Mouse (Mus musculus) cerebellum, postnatal 4 days (tissue): ENCODE data around the gene Prg4.

Experiments used
- DNase-seq, 2 experiments: peaks; one replicate each; pipeline ENCODE4 v3.0.0; 2022; ENCODE audit warnings: low spot score in 2 of 2, mixed read lengths in 1 of 2

The Prg4 gene

DNA sequence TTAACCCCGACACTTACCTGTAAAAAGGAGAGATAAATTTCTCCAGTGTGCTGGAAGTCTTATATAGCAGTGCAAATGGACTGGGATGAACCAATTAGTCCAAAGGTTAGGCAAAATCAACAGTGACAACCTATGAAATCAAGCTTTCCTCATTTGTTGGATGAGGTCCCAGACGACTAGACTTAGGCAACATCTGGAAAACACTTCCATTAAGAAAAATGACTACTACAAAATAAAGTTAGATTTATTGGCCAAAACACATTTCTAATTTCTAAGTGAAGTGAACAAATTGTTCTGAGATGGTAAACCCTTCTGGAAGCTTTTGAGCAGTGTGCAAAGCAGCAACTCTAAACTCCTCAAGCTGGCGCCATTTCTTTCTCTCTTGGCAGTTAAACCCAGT lies at the start of gene Prg4:
Gene Prg4 (minus strand): TSS at position 34 of the 400 bp plus-strand sequence.
- no peak for DNase-seq

DNA sequence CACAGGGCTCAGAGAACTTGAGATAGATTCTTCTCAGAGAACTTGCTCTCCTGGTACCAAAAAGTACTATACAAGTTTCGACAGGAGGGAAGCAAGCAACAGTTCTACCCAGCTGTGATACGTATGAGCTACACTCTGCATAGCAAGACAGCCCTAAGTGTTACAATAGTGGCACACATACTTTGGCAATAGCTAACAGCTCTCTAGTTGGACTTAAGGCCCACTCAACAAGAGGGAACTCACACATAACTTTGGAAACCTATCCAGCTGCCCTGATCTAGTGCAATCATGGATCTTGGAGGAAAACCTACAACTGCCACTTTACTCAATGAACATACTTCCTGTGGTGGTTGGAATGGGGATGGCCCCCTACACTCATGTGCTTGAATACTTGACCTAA lies 47.1 kb upstream of the Prg4 start:
- no peak for DNase-seq

DNA sequence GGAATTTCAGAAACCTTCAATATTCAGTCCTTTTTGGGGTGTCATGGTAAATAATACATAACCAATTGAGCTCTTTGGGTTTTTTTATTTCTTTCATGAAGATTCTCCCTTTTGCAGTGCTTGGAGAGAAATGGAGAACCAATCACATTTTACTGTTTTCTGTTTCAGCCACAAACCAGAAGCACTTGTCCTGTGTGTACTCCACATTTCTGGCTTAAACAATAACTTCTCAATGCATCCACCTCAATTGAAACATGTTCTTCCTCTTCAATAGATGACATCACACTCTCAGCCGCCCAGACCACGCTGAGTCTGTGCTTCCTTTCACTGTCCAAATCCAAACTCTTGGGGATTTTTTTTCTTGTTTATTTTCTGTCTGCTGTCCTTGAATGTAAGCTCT lies 39.8 kb upstream of the Prg4 start:
- no peak for DNase-seq

DNA sequence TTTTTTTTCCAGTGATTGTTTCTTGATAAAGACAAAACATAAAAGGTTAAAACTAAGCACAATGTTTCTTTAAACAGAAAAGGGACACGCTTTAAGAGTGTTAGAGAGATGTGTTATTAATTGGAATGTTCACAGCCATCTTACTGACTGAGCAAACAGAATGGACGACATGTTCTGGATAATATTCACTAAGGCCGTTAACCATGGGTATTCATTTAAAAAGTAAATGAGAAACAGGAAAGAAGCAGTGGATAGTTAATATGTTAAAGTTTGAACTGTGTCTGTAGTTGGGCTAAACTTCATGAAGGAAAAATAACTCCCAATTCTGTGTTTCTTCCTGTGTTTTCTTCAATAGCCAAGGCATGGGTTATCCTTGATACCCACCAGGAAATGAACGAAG lies 37.4 kb upstream of the Prg4 start:
- DNase-seq = no peak

DNA sequence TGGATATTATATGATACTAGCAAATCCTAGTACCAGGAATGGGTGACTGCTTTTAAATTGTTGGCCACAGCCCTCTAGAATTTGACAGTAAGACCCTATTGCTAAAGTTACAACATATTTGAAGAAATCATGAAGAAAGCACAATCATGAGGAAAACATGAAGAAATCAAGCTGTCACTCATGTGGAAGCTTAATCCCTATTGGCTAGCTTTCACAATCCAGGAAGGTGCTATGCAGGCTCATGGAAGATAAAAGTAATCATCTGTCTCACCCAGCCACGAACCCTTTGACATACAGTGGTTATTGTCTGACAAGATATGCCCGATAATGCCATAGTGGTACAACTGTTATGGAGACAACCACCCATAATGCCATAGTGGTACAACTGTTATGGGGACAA lies 32.2 kb upstream of the Prg4 start:
- no peak for DNase-seq

DNA sequence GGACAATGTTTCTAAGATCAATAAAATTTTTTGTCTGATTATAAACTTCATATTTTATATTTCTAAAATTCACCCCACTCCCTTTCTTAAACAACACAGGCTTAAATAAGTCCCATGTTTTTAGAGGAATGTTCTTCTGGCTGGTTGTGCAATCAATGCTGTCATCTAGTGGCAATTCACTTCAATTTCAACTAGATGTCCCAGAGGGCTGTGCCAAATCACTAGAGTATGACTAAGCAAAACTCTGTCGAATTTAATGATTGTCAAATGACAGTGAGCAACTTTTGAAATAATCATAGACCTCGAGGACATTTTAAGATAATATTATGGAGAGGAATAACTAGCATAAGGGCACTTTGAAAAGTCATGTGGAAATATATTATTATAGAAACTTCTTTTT lies 31.7 kb upstream of the Prg4 start:
- DNase-seq = no peak

DNA sequence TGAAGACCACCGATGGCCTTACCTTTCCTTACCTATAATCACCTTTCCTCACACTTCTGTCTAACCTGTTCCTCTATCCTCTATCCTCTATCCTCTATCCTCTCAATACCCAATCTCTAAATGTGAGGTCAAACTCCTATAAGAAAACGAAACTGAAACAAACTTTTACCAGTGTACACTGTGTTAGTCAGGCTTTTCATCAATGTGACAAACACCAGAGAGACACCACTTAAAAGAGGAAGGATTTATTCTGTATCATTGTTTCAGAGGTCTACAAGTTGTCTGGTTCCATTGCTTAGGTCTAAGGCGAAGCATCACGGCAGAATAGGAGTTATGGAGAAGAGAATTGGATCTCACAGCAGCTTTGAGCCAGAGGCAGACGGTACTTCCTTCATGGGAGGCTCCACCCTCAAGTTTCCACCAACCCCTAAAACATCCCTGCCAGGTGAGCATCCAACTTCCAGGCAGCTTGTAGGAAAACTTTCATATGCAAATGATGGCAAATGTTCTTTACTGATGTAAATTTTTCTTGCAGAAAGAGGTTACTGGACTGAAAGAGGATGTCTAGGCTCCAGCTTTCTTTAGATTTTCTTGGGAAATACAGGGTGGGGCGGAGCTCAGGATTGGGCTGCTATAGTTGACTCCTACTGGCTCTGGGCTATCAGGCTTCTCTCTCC lies 30.8 kb upstream of the Prg4 start:
- no peak for DNase-seq

DNA sequence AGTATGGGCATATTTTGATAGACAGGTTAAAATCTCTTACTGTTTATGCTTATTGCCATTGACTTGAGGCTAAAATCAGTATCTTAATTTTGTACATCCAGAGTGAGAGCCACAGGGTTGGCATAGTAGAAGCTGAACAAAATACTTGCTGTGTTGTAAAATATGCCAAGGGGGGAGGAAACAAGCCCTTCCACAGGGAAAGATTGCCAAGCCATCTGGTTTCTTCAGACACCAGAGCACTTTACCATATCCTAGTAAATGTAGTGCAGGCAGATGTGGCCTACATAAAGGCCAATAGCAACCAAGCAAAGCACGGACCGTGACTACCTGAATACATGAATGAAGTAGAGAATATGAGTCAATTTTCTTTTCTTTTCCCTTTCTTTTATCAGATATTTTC lies 23.2 kb upstream of the Prg4 start:
- DNase-seq = no peak

DNA sequence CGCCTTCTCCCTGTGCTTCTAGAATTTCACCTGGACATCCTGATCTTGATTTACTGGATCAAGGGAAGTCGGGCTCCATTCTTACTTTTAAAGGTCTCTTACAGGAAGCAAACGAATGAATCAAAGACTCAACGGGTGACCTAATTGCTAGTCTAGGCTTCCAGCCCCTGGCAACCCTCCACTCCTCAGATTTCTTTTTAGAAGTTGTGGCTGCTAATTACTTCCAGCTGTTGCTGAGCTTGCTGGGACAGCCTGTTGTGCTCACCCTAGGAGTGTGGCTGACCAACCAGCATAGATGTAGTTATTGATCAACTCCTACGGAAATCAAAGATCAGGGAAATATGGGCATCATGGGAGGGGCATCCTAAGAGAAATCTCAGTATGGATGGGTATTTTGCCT lies 14.7 kb upstream of the Prg4 start:
- no peak for DNase-seq

DNA sequence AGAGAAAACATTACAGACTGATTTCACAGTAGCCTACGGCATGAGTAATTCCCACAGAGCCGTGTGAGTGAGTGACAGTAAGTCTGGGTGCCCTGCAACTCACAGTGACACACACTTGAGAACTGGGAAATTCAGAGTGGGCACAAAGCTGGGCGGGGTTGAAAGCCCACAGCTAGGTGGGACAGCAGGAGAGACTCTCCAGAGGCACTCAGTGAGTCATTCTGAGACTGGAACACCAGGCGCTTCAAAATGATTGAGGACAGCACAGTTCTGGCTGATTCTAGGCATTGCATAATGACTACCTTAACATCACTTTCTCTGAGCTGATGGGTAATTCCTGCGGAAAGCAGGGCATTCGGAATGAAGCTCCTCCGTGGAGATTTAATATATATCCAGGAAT lies 6.6 kb upstream of the Prg4 start:
- no peak for DNase-seq

DNA sequence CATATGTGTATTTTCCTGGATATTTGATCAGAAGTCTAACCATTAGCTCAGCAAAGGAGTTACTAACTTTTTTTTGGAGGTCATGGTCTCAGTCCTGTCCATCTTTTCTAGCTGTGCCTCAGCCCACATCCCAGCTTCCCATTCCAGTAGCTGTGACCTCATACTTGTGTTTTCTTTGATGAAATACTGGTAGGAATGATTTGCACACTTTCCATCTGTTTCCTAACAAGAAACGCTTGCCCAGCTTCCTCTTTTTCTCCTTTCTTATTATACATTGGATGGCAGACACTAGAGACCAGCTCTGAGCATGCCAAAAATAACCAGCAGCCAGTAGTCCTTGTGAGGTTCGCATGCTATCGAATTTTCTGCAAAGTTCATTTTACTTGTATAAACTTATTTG lies 4.0 kb upstream of the Prg4 start:
- no peak for DNase-seq

DNA sequence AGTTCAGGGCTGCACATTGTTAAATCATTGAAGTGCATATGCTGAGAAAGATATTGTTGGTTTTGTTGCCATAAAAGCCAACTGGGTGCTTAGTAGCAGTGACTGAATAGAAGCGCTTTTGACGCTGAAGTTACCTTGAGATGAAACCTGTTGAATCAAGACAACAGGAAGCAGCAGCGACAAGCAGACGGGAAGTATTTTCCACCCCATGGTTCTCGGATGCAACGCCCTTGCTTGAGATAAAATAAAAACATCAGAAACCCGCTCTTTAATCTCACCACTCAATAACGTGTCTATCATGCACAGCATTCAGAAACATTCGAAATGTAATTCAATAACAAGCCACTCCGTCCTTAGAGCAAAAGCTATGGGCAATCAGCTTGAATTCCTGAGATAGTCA lies 601 bp downstream of the Prg4 start:
- DNase-seq = no peak

DNA sequence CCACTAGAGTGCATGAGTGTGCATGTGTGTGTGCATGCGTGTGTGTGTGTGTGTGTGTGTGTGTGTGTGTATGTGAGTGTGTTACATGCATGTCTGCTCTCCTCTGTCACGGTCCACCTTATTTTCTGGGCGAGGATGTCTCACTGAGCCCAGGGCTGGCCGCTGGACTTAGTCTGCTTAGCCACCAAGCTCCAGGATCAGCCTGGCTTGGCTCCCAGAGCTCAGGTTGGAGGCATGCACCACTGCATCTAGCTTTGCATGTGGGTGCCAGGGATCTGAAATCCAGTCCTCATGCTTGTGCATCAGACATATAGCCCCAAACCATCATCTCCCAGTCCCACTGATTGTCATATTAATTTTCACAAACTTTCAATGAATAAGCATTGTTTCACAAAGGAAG lies 2.3 kb downstream of the Prg4 start:
- no peak for DNase-seq

DNA sequence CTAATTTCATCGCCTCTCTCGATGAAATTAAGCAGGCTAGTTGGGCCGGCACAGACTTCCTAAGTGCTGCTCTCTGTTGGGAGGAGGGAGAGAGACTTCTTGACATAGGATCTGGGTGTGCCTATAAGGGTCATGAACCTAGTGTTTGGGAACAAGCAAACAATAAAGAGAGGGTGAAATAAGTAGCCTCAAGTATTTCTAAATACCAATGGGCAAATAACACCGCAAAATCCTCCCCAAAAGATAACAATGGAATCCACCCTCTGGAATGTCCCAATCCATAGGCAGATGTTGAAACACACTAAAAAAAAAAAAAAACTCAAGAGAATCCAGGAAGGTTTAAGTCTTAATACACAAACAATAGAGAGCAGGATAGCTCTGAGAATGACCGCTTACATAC lies 2.9 kb downstream of the Prg4 start:
- DNase-seq = no peak

DNA sequence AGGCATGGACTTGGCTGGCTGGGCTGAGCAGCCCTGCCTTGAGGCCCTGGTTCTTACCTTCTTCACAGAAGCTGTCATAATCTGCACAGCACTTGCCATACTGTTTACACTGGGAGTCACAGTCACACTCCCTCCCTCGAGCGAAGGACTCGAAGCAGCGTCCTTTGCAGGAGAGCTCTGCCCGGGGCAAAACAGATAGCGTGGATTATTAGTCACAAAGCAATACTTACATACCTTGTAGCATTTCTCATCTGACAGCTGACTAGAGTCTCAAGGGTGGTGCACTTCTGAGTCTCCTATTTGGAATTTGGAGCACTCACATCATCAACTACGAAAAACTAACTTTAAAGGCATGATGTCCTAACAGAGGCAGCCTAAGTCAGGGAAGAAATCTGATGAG lies 5.4 kb downstream of the Prg4 start:
- DNase-seq = no peak

DNA sequence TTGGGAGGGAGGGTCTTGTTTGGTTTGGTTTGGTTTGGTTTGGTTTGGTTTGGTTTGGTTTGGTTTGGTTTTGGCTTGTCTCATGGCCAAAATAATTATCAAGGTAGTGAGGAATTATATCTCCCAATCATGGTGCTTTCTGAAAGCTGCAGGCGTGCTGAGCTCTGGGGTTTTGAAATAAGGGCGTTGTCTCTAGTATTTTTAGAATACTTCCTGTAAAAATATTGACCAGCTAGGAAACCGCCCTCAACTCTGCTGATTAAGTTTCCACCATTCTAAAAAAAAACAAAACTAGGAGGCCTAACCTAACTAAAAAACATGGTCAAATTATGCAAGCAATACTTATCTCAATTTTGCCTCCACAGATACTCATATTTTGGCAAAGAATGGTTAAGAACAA lies 6.4 kb downstream of the Prg4 start:
- no peak for DNase-seq

DNA sequence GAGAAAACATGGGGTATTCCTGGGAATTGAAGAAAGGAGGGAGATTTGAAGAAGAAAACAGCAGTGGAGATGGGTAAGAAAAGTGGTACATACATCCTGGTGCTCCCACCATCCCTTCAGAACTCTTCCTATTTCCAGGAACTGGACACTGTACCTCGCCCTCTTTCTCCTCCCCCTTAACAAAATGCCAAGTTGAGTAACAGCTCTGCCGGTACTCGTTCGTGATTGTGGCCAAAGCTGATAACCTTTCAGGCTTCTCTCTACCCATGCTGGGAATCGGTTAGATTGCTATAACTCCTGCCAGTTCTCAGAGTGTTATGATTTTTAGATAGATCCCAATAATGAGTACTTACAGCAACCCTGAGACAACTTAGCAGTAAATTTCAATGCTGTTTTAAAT lies 7.0 kb downstream of the Prg4 start:
- no peak for DNase-seq

DNA sequence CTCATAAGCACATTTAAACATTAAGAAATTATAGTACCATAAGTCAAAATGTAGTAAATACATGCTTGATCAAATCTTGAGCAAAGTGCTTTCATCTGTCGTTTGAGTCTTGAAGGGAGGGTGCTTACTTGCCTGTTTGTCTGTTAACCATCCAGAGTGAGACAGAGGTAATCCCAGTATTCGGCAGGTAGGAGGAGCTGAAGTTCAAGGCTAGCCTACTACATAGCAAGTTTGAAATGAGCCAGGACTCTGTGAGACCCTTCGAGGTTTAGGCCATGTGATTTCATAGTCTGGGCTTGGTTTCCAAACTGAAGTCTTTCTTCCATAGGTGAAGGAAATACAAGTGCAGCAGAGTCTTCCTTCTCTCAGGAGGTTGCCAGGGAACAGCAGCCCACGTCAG lies 24.2 kb downstream of the Prg4 start:
- no peak for DNase-seq

DNA sequence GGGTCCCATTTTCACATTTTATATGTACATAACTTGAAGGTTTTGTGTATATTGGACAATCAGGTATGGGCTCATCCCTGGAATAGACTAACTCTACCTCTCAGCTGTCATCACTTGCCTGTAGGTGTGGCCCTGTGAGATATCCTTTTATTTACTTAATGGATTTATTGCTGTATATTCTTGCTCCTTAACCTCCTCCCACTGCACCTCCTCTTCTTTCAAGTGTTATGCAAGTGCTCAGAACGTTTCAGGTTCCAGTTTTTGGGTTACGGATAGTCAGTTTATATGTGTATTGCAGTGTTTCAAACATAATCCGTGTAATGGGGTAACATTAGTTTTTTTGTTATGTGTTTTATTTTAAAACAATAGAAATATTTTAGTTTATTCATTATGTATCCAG lies 27.3 kb downstream of the Prg4 start:
- no peak for DNase-seq

DNA sequence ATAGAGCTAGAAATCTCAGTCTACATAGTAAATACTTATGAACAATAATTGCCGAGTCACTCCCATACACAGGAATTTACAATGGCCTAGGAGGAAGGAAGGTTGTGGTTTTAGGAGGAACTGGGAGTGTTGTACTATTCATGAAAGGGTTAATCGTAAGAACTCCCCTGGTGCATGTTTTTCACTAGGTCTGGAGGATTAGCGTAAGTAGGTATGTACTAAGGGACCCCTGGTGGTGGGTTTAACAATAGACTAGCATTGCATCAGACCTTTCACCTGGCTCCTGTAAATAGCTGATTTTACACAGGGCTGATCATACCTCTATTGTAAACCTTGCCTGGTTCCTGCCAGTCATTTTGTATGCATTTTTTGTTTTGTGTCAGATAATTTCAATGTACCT lies 39.7 kb downstream of the Prg4 start:
- DNase-seq = no peak

DNA sequence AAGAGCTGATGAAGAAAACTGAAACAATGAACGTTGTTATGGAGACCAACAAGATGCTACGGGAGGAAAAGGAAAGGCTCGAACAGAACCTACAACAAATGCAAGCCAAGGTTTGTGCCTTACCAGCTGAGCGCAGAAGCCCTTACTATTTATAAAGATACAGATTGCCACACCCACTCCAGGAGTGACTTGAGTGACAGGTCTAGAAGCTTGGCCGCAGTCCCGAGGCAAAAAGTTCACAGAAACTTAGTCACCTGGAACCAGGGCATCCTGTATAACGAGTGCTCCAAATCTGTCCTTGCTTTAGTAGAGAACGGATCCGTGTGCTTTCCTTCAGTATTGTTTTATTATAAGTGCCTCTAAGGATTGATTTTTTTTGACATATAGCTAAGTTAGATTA lies 40.3 kb downstream of the Prg4 start:
- DNase-seq = no peak

DNA sequence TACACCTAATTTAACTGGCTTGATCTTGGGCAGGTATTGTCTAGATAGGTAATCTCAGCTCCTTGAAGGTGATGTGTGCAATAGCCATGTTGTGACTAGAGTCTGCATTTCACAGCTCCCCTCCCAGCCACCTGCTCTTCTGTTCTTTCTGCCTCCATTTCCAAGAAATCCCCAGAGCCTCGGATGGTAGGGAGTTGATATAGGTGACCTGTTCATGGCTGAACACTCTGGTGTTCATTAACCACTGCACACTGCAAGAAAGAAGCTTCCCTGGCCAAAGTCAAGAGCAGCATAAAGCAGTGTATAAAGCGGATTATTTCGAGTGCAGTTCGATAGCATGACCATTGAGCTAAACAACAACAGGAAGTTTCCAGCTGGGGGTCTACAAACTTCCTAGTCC lies 47.5 kb downstream of the Prg4 start:
- DNase-seq = no peak

DNA sequence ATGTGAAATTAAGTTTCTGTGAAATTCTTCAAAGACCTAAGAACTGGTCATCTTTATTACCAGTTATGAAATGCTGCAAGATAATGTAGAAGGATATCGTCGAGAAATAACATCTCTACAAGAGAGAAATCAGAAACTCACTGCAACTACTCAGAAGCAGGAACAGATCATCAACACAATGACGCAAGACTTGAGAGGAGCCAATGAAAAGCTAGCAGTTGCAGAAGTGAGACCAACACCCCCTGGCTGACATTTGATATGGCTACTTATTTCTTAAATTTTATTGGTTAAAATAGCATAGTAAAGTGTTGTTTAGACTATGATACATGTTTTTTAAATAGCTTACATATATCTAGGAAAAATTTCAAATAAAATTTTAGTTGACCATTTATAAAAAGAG lies 50.0 kb downstream of the Prg4 start:
- no peak for DNase-seq

DNA sequence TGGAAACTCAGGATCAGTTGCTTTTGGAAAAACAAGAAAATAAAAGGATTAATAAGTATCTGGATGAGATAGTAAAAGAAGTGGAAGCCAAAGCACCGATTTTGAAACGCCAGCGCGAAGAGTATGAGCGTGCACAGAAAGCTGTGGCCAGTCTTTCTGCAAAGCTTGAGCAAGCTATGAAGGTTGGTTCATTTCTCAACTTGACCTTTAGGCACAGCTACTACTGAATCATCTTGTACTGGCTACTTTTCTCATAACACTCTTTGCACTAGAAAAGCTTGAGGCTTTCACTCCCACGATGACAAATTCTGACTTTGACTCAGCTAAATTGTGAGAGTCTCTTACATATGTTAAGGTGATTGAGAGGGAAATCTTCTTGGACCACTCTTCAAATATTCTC lies 56.0 kb downstream of the Prg4 start:
- DNase-seq = no peak

DNA sequence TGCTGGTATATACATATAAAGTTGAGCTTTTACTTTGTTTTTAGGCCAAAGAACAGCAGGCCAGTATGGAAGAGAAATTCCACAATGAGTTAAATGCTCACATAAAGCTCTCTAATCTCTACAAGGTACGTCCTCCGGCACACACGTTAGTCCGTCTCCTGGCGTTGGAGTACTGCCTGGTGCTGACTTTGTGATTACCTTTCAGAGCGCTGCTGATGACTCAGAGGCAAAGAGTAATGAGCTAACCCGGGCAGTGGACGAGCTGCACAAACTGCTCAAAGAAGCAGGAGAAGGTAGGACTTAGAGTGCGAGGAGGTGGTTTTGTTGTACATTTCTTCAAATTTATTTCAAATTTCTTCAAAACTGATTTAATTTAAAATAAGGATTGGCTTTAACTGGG lies 58.7 kb downstream of the Prg4 start:
- DNase-seq = no peak
